Mouse (Mus musculus): Measurements from ENCODE around the gene Tmem121b.

GRCm38 (mm10) chr6:120504051-120504450 is 10.4 kb upstream of the Tmem121b start:
- TF ChIP-seq GATA1 (IDR thresholded peaks at IDR 0.05; ENCODE audit: low read length) (no peak), TAL1 (IDR thresholded peaks at IDR 0.05; ENCODE audit: low read length) (no peak)
